Mouse (Mus musculus) embryo, embryonic 11.5 days (tissue): Measurements from ENCODE around the gene Trafd1.
"Not testable (repeated sequence)": the region's sequence is repeated elsewhere in the genome, so short reads cannot be mapped to it uniquely, and the experiment has no call there.

Experiments used
- DNase-seq: peaks from one replicate; pipeline ENCODE4 v3.0.0-alpha.2; 2012; ENCODE audit warnings: low read depth, low spot score

The Trafd1 gene

GRCm38 (mm10) chr5:121331731-121332130 lies 53.7 kb downstream of the Trafd1 start:
- no peak for DNase-seq

GRCm38 (mm10) chr5:121330154-121330816 lies 55.1 kb downstream of the Trafd1 start:
- not testable (repeated sequence) for DNase-seq

GRCm38 (mm10) chr5:121329333-121330058 lies 55.9 kb downstream of the Trafd1 start:
- no peak for DNase-seq

- DNase-seq, result no peak
Observed at GRCm38 (mm10) chr5:121326079-121326805, 59.2 kb downstream of the Trafd1 start.
